Mouse (Mus musculus) megakaryocyte, embryonic 14.5 days (primary cell): ENCODE data around the gene Rft1.

Source experiments
- FLI1 ChIP-seq: IDR thresholded peaks from 2 replicates; pipeline ENCODE4 v1.6.1; 2012; ENCODE audit warnings: low read length, inconsistent platforms, mixed read lengths
- GATA1 ChIP-seq: IDR thresholded peaks from 3 replicates; pipeline ENCODE4 v1.6.1; 2012; ENCODE audit warnings: mixed read lengths, low read length, inconsistent platforms, borderline replicate concordance

- TF ChIP-seq GATA1 (no peak), FLI1 (no peak)
Measured at GRCm38 (mm10) chr14:30630811-30631576, 23.2 kb upstream of the Rft1 start.
